Mouse (Mus musculus): ENCODE results near the gene Gm10188.

DNA sequence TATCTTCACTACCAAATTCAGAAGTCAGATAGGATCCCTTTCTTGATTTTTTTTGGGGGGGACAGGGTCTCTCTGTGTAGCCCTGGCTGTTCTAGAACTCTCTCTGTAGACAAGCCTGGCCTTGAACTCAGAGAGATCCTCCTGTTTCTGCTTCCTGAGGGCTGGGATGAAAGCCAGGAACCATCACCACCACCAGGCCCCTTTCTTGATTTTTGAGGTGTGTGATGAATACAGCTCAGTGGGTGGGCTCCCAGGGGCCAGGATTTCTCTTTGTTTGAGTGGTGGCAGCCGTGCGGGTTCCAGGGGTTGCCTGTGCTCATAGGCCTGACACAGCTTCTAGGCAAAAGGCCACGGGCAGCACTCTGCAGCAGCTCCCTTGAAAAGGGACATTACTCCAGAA lies 41.7 kb upstream of the Gm10188 start:
- no peak for TF ChIP-seq GATA1 (IDR thresholded peaks at IDR 0.05; ENCODE audit: low read length)
- TF ChIP-seq TAL1 (IDR thresholded peaks at IDR 0.05; ENCODE audit: low read length), result no peak
